Mouse (Mus musculus) CH12F3 (cell line): Measurements from ENCODE around the gene Nipbl.

Experiments
- in situ Hi-C: fragments of 300-500 bp; cut with MboI; formaldehyde crosslinking; loops from 2 replicates; pipeline ENCODE4 v1.14.3; 2020; ENCODE audit warnings: low sequenced_read_pairs

Gene Nipbl

DNA sequence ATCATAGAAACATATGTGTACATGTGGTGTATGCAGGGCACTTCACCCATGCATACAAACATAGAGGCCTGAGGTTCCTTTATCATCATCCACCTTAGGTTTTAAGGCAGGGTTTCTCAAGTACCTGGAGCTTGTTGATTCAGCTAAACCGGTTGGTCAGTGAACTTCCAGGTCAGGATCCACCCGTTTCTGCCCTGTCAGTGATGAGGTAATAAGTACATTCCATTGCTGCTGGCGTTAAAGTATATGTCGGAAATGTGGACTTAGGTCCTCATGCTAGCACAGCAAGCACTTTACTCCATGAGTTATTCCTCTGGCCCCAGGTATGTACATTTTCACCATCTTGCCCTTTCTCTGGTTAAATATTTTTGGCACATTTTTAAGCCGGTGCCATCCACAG, 14.8 kb downstream of the Nipbl start:
- in situ Hi-C loops, result no loop called here

- in situ Hi-C loops, result no loop called here
Measured at GRCm38 (mm10) chr15:8420909-8421308, 23.4 kb downstream of the Nipbl start.

- in situ Hi-C loops, result no loop called here
Measured at GRCm38 (mm10) chr15:8416500-8417138, 27.6 kb downstream of the Nipbl start.

- in situ Hi-C loops, result no loop called here
Measured at GRCm38 (mm10) chr15:8413356-8413755, 30.9 kb downstream of the Nipbl start.

DNA sequence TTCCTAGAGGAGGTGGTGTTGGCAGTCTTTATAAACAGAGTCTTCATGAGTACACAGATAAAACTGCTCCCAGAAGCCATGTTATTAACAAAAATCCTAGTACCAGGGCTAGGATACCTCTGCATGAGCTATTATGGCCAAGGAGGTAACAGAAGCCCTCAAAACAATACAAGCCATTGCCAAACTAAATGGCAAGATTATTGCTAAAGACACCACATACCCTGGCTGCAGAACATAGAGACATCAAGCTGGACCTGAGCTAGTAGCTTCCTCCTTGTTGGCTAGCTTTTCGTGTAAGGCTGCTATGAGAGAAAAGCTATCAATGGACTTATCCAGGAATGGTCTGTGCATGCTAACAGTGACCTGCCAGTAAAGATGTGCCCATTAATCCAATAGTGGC, 32.4 kb downstream of the Nipbl start:
- in situ Hi-C loops, result no loop called here

DNA sequence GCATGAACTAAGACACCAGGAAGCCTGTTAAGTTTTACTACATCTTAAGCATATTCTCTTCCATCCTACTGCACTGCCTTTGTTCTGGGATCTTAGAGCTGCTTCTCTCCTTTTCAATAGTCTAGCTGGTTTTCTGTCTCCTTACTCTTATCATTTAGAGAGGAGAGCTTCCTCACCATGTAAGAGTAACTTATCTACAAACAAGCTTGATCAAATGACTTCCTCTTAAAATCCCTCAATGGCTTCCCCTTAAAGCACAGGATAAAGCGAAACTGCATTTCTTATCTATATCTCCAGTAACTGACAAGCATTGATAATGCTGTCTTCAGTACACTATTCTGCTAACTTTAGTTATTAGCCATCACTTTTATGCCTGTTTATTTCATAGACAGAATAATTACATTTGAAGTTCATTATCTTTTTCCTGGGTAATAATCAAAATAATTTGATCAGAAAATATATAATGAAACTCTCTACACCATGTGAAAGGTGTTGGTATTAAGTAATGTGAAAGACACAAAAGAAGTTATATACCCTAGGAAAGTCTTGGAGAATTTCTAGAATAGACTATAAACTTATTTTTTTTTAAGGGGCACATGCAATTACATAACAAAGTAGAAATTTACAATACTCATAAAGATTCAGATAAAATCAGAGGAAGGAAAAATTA, 33.0 kb downstream of the Nipbl start:
- in situ Hi-C loops, result no loop called here

DNA sequence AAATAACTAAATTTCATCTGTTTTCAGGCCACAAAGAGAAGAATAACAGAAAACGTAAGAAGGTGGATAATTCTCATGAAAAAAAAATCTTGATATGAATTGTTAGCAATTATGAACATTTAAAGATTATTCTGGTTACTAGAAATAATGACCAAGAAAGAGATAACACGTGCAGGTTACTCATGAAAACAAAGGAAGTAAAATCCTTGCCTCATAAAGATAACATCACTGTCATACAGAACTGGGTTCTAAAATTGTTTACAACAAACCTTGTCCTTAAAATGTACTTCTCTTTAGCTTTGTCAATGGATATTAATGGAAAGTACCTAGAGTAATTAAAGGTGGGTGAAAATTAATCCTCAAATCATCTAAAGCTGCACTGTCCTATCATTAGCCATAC, 37.2 kb downstream of the Nipbl start:
- in situ Hi-C loops, result no loop called here

DNA sequence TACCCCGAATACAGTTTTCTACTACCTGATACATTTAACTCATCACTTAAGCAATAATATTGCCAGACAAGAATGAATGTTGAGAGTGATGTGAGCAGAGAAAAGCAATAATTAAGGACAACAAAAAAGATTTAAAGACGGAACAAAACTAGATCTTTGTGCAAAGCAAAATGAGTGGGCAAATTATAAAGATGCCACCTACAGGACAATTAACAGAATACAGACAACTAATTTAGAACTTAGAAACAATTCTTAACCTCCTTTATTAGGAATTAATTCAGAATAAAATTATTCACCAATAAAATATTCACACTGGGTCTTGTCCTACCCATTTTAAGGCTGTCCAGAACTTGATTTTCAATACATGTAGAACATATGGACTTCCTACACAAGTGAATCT, 38.0 kb downstream of the Nipbl start:
- in situ Hi-C loops, result no loop called here

- in situ Hi-C loops, result no loop called here
Measured at GRCm38 (mm10) chr15:8402591-8402990, 41.7 kb downstream of the Nipbl start.

- in situ Hi-C loops, result no loop called here
Measured at GRCm38 (mm10) chr15:8401536-8401935, 42.7 kb downstream of the Nipbl start.

- in situ Hi-C loops, result no loop called here
Measured at GRCm38 (mm10) chr15:8391764-8392163, 52.5 kb downstream of the Nipbl start.

- in situ Hi-C loops, result no loop called here
Measured at GRCm38 (mm10) chr15:8382213-8382612, 62.0 kb downstream of the Nipbl start.

GRCm38 (mm10) chr15:8375657-8376056, 68.6 kb downstream of the Nipbl start:
- in situ Hi-C loops, result no loop called here

DNA sequence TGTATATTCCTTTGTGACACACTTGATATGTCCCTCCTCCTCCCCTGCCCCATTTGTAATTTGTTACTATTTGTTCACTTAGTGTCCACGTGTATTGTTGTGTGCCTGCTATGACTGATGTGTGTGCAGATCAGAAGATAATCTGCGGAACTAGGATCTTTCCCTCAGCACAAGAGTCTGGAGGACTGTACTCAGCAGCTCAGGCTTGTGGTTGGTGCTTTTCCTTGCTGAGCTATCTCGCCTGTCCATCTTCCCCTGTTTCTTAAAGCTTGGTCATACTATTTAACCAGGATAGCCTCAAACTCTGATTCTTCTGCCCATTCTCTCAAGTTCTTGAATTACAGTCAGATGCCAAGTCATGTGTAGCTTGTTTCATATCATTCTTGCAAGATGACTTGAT, 69.5 kb downstream of the Nipbl start:
- in situ Hi-C loops, result no loop called here

GRCm38 (mm10) chr15:8347104-8347773, 97.0 kb downstream of the Nipbl start:
- in situ Hi-C loops, result no loop called here

DNA sequence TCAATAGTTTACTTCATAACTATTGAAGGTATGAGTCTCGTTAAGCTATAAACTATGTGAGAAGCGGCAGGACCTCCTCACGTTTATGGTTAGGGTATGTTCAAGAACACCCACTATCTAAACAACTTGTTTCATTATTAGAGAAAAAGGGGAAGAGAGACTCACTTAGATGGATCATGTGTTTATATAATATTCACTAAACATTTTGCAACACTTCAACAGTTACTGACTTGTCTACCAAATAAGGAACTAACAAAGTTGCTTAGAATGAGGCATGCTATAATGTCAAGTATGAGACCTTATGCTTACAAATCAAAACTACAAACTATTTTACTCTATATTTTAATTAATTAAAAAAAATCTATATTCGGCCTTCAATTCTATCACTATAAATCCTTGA, 103.7 kb downstream of the Nipbl start:
- in situ Hi-C loops, result no loop called here

- in situ Hi-C loops, result no loop called here
Measured at GRCm38 (mm10) chr15:8331547-8331946, 112.7 kb downstream of the Nipbl start.

- in situ Hi-C loops, result no loop called here
Measured at GRCm38 (mm10) chr15:8325629-8326028, 118.6 kb downstream of the Nipbl start.

GRCm38 (mm10) chr15:8324833-8325232, 119.4 kb downstream of the Nipbl start:
- in situ Hi-C loops, result no loop called here

- in situ Hi-C loops, result no loop called here
Measured at GRCm38 (mm10) chr15:8324061-8324460, 120.2 kb downstream of the Nipbl start.

GRCm38 (mm10) chr15:8321491-8321890, 122.8 kb downstream of the Nipbl start:
- in situ Hi-C loops, result no loop called here

DNA sequence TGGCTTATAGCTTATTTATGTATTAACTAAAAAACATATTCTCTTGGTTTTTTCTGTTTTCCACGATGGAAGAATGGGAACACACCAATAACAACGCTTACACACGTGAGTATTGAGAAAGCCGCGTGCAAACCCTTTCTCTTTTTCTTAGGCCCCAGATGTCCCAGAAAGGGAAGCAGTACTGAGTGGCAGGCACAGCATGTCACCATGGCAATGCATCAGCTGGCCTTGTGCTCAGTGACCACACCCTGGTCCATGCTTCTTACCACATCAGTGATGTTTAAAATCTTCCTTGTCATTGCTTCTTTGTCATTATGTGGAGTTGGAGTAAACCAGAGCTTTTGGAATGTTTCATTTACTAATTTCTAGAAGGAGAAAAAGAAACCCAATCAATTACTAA, 125.1 kb downstream of the Nipbl start:
- in situ Hi-C loops, result no loop called here
